Mouse (Mus musculus) ES-Bruce4 (cell line): Measurements from ENCODE around the gene Prrx2. TPM values are rescaled to one million over a fixed set of nuclear protein-coding genes. Genes with fewer than 3 reads are reported as not detected.

Experiments
- H3K27ac ChIP-seq: 2 replicates; pipeline ENCODE4 v1.5.1; 2012; ENCODE audit warnings: low read length, inconsistent platforms; ENCODE audit not compliant: insufficient read depth
- H3K27me3 ChIP-seq: 2 replicates; pipeline ENCODE4 v1.6.1; 2012; ENCODE audit warnings: mild to moderate bottlenecking, low read length, inconsistent platforms; ENCODE audit not compliant: control insufficient read depth, poor library complexity, insufficient read depth, severe bottlenecking
- H3K36me3 ChIP-seq: 2 replicates; pipeline ENCODE4 v1.6.1; 2012; ENCODE audit warnings: inconsistent platforms, mild to moderate bottlenecking, low read length, moderate library complexity; ENCODE audit not compliant: control insufficient read depth, poor library complexity, insufficient read depth, severe bottlenecking
- H3K4me1 ChIP-seq: one replicate; pipeline ENCODE4 v1.8.1; 2011; ENCODE audit warnings: low read length; ENCODE audit not compliant: control insufficient read depth, insufficient read depth
- H3K4me3 ChIP-seq: 2 replicates; pipeline ENCODE4 v1.5.1; 2011; ENCODE audit warnings: low read depth, mild to moderate bottlenecking, low read length
- H3K9ac ChIP-seq: 2 replicates; pipeline ENCODE4 v1.6.1; 2012; ENCODE audit warnings: low read depth, mild to moderate bottlenecking, inconsistent platforms; ENCODE audit not compliant: poor library complexity, severe bottlenecking
- H3K9me3 ChIP-seq: replicated peaks from 2 replicates; pipeline ENCODE4 v1.6.1; 2012; ENCODE audit warnings: mild to moderate bottlenecking, low read length, inconsistent platforms; ENCODE audit not compliant: control insufficient read depth, poor library complexity, insufficient read depth, severe bottlenecking
- CTCF ChIP-seq: IDR thresholded peaks from one replicate; pipeline ENCODE4 v1.8.1; 2011; ENCODE audit warnings: low read depth, low read length
- EP300 ChIP-seq: IDR thresholded peaks from 2 replicates; pipeline ENCODE4 v1.6.1; 2011; ENCODE audit warnings: low read depth, low read length; ENCODE audit not compliant: insufficient read depth
- POLR2A ChIP-seq: IDR thresholded peaks from one replicate; pipeline ENCODE4 v1.8.1; 2011; ENCODE audit warnings: low read length; ENCODE audit not compliant: insufficient read depth
- polyA plus RNA-seq: library from polyadenylated mRNA; stranded (reverse); fragments of >200 nt; gene quantifications from 2 replicates; pipeline ENCODE4 v1.2.4, GENCODE M21; 2011; ENCODE audit warnings: low read depth; ENCODE audit not compliant: missing spikeins, insufficient read depth, insufficient read length

The Prrx2 gene
- polyA plus RNA-seq, 1 experiment, result 6.5 TPM

- Histone ChIP-seq H3K36me3 (no peaks in the 10 kb centered on the region), H3K4me1 (no peaks in the 10 kb centered on the region), H3K27me3 (no peaks in the 10 kb centered on the region), H3K9ac (no peak overlapping the region), H3K9me3 (no peaks in the 10 kb centered on the region), H3K4me3 (no peak overlapping the region), H3K27ac (no peak overlapping the region)
- TF ChIP-seq EP300 (no peak), CTCF (no peak), POLR2A (no peak)
These were observed 22.3 kb downstream of the Prrx2 start for GRCm38 (mm10) chr2:30857076-30857475.

GRCm38 (mm10) chr2:30859782-30860181 lies 25.0 kb downstream of the Prrx2 start:
- Histone ChIP-seq H3K9ac (no peak overlapping the region), H3K4me1 (peaks cover 2% of the 10 kb centered on the region)
- TF ChIP-seq CTCF (no peak), EP300 (no peak), POLR2A (no peak)

GRCm38 (mm10) chr2:30862081-30862480 lies 27.3 kb downstream of the Prrx2 start:
- no peaks in the 10 kb centered on the region for H3K36me3 ChIP-seq
- no peak for TF ChIP-seq EP300
- no peak for TF ChIP-seq CTCF
- no peak for TF ChIP-seq POLR2A
- H3K27me3 ChIP-seq, result no peaks in the 10 kb centered on the region
- H3K27ac ChIP-seq, result no peak overlapping the region
- H3K9me3 ChIP-seq, result no peaks in the 10 kb centered on the region
- H3K4me3 ChIP-seq, result no peak overlapping the region
- peaks cover 2% of the 10 kb centered on the region for H3K4me1 ChIP-seq
- H3K9ac ChIP-seq, result no peak overlapping the region

More at GRCm38 (mm10) chr2:30859782-30860181, 25.0 kb downstream of the Prrx2 start:
- no peaks in the 10 kb centered on the region for H3K9me3 ChIP-seq
- H3K27ac ChIP-seq, result no peak overlapping the region
- H3K27me3 ChIP-seq, result no peaks in the 10 kb centered on the region
- no peak overlapping the region for H3K4me3 ChIP-seq
- H3K36me3 ChIP-seq, result no peaks in the 10 kb centered on the region

DNA sequence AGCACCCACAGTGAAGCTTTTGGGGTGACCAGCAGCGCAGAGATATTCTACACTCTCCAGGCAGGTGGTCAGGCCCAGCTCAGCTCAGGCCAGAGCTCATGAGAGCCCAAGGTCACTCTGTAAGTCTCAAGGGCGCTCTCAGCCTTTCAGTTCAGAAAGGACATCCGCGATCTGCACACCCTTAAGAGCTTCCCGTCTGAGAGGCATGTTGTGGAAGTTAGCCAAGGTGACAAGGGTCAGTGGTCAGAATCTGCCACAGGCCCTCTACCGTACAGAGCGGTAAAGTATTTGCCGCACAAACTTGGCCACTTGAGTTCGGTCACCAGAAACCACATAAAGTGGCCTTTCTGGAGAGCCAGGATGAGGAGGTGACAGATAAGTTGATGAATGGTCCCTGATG lies 28.8 kb downstream of the Prrx2 start:
- TF ChIP-seq EP300, result no peak
- TF ChIP-seq POLR2A, result no peak
- Histone ChIP-seq H3K9me3 (no peaks in the 10 kb centered on the region), H3K36me3 (no peaks in the 10 kb centered on the region), H3K4me1 (peaks cover 2% of the 10 kb centered on the region), H3K27ac (no peak overlapping the region), H3K9ac (no peak overlapping the region), H3K4me3 (no peak overlapping the region), H3K27me3 (no peaks in the 10 kb centered on the region)

DNA sequence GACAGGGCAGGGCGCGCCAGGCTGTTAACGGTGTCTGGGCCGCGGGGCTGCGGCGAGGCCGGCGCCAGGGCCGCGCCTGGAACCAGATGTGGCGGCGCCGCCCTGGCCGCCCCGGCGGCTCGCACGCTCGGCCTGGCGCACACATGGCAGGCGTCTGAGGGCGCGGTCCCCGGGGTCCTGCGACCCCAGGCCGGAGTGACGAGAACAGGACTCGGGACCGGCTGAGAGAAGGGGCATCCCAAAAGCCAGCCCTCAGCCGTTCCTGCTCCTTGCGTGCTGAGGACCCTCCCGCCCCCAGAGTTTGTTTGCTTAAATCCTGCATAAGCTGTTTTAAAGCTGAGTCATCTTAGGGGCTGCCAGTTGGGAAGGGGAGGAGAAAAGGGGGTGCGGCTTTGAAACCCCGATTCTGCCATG lies 30.2 kb downstream of the Prrx2 start:
- TF ChIP-seq CTCF (no peak), EP300 (no peak), POLR2A (no peak)
- H3K9ac ChIP-seq, result peak overlapping the region; percentile 27
- H3K4me3 ChIP-seq, result peak overlapping the region; percentile 47
- no peaks in the 10 kb centered on the region for H3K9me3 ChIP-seq
- peaks cover 2% of the 10 kb centered on the region for H3K4me1 ChIP-seq
- H3K27ac ChIP-seq, result no peak overlapping the region
- no peaks in the 10 kb centered on the region for H3K36me3 ChIP-seq
- no peaks in the 10 kb centered on the region for H3K27me3 ChIP-seq

DNA sequence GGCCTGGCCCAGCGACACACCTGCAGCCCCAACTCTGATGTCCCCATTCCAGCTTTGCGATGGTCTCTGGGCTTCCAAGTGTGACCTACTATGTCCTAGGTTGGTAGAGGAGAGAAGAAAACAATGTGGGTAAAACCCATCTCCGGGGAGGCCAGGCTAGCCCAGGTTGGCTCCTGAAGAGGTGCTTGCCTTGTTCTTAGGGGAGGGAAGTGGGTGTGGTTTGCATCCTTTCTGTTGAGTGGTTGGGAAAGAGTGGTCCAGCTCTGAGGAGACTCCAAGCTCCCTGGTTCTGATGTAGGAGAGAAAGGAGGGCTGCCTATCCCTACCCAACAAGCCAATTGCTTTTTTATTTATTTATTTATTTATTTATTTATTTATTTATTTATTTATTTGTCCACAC lies 30.7 kb downstream of the Prrx2 start:
- H3K9ac ChIP-seq, result peak overlapping the region; percentile 27
- no peak for TF ChIP-seq EP300
- no peak for TF ChIP-seq CTCF
- no peak for TF ChIP-seq POLR2A
- no peaks in the 10 kb centered on the region for H3K9me3 ChIP-seq
- peak overlapping the region; percentile 23 for H3K4me3 ChIP-seq
- H3K36me3 ChIP-seq, result no peaks in the 10 kb centered on the region
- peaks cover 2% of the 10 kb centered on the region for H3K4me1 ChIP-seq
- H3K27me3 ChIP-seq, result no peaks in the 10 kb centered on the region
- no peak overlapping the region for H3K27ac ChIP-seq
